Mouse (Mus musculus) layer of hippocampus, postnatal 25 days (tissue): ENCODE results near the gene Cdkn2aip. TPM values are rescaled to one million over a fixed set of nuclear protein-coding genes. Genes with fewer than 3 reads are reported as not detected.

Source experiments
- DNase-seq, 2 experiments: peaks; one replicate each; pipeline ENCODE4 v3.0.0; 2022; ENCODE audit warnings: mixed read lengths in 2 of 2, low spot score in 1 of 2; ENCODE audit errors: extremely low spot score in 1 of 2
- total RNA-seq, 2 experiments: library from RNA; stranded (reverse); gene quantifications; 2 replicates each; pipeline ENCODE4 v1.2.3; 2021

Cdkn2aip gene
- total RNA-seq, 2 experiments from 2014 or later: 15.1 to 16.5 TPM

GRCm38 (mm10) chr8:47662716-47663115 lies 51.0 kb downstream of the Cdkn2aip start:
- DNase-seq: no peak

- no peak for DNase-seq
Observed at GRCm38 (mm10) chr8:47660394-47660793, 53.3 kb downstream of the Cdkn2aip start.

GRCm38 (mm10) chr8:47659463-47659862 lies 54.3 kb downstream of the Cdkn2aip start:
- DNase-seq: no peak

Other genes with a start within 250 kb of the Cdkn2aip start
- 10 to 100 TPM; 52.9 to 53.6 TPM for gene Trappc11, start 180.5 kb downstream of the Cdkn2aip start, total RNA-seq
- gene Rwdd4a, start 180.3 kb downstream of the Cdkn2aip start, total RNA-seq: 10 to 100 TPM; 31.4 to 33.8 TPM
- 10 to 100 TPM; 33.7 to 37.4 TPM for gene Ing2, start 38.4 kb downstream of the Cdkn2aip start, total RNA-seq
- gene Cldn24, start 108.2 kb upstream of the Cdkn2aip start, total RNA-seq: not detected
- gene Cldn22, start 110.5 kb upstream of the Cdkn2aip start, total RNA-seq: 1 to 10 TPM; 3.8 to 4.2 TPM